Mouse (Mus musculus): ENCODE measurements around the gene Ddc. TPM values are rescaled to one million over a fixed set of nuclear protein-coding genes. Genes with fewer than 3 reads are reported as not detected.

Gene Ddc
- total and polyA plus RNA-seq, 3 experiments: 0.17 to 0.33 TPM; not detected in 1

- no peak overlapping the region for H3K27ac ChIP-seq (ENCODE audit: insufficient read depth, low read depth)
- no peak for DNase-seq (ENCODE audit: extremely low read depth)
- H3K4me1 ChIP-seq (ENCODE audit: control insufficient read depth in 1 of 2, insufficient read depth in 2 of 2): peaks cover 2 to 5% of the 10 kb centered on the region in 2 experiments; a peak in 2 of 4 replicates
- dilution Hi-C loops (cut with MboI; ENCODE audit: extremely low pct_ligation_motif_present, extremely low pct_unique_long_range_greater_than_20kb, low sequenced_read_pairs) (no loop called here), in situ Hi-C loops (cut with MboI; ENCODE audit: low pct_ligation_motif_present, low pct_unique_long_range_greater_than_20kb, low sequenced_read_pairs) (no loop called here)
- TF ChIP-seq NELFE (IDR thresholded peaks at IDR 0.05; ENCODE audit: low read depth, low read length): no peak
- no peak overlapping the region for H3K4me3 ChIP-seq (replicated peaks in 1 of 3; ENCODE audit: low read depth in 2 of 3, low read length in 2 of 3, poor library complexity in 1 of 3)
- no peaks in the 10 kb centered on the region for H3K27me3 ChIP-seq (replicated peaks)
- no peaks in the 10 kb centered on the region for H3K79me2 ChIP-seq (replicated peaks; ENCODE audit: control insufficient read depth, extremely low read depth, insufficient read depth, poor library complexity, severe bottlenecking)
- no peaks in the 10 kb centered on the region for H3K9me3 ChIP-seq (replicated peaks; ENCODE audit: low read length)
- H3K9ac ChIP-seq (ENCODE audit: insufficient read depth, low read depth): no peak overlapping the region
- H3K4me2 ChIP-seq (ENCODE audit: insufficient read depth, low read depth, poor library complexity, severe bottlenecking): no peak overlapping the region
- no peaks in the 10 kb centered on the region for H3K36me3 ChIP-seq (replicated peaks in 1 of 2; ENCODE audit: control insufficient read depth in 1 of 2, insufficient read depth in 1 of 2, low read length in 1 of 2)
Measured at GRCm38 (mm10) chr11:11922106-11922505, 24.2 kb upstream of the Ddc start.

- no peaks in the 10 kb centered on the region for H3K79me2 ChIP-seq (replicated peaks; ENCODE audit: control insufficient read depth, extremely low read depth, insufficient read depth, poor library complexity, severe bottlenecking)
- H3K4me3 ChIP-seq (replicated peaks in 1 of 3; ENCODE audit: low read depth in 2 of 3, low read length in 2 of 3, poor library complexity in 1 of 3): no peak overlapping the region
- no peak for TF ChIP-seq MAZ (IDR thresholded peaks at IDR 0.05; ENCODE audit: low read depth, low read length)
- TF ChIP-seq ZNF384 (IDR thresholded peaks at IDR 0.05; ENCODE audit: low read depth, low read length): no peak
- no peak for TF ChIP-seq BHLHE40 (IDR thresholded peaks at IDR 0.05; ENCODE audit: low read depth, low read length)
- no peak for TF ChIP-seq GABPA (IDR thresholded peaks at IDR 0.05; ENCODE audit: insufficient replicate concordance, low read depth, low read length)
- TF ChIP-seq EP300 (IDR thresholded peaks at IDR 0.05; ENCODE audit: low read length): no peak
- TF ChIP-seq SMC3 (IDR thresholded peaks at IDR 0.05; ENCODE audit: low read depth, low read length): no peak
- TF ChIP-seq ZC3H11A (IDR thresholded peaks at IDR 0.05; ENCODE audit: low read depth, low read length): no peak
- TF ChIP-seq KAT2A (IDR thresholded peaks at IDR 0.05; ENCODE audit: insufficient replicate concordance, low read length): no peak
- no peak for TF ChIP-seq POLR2AphosphoS2 (IDR thresholded peaks at IDR 0.05; ENCODE audit: low read depth, low read length)
- no peak for TF ChIP-seq CHD2 (IDR thresholded peaks at IDR 0.05; ENCODE audit: low read length)
- no peak for TF ChIP-seq E2F4 (IDR thresholded peaks at IDR 0.05; ENCODE audit: insufficient replicate concordance, low read depth, low read length)
- TF ChIP-seq MAX (IDR thresholded peaks at IDR 0.05; ENCODE audit: low read length): no peak
- TF ChIP-seq SIN3A (IDR thresholded peaks at IDR 0.05; ENCODE audit: low read length): no peak
- TF ChIP-seq TBP (conservative IDR thresholded peaks at IDR 0.05; ENCODE audit: low read depth, low read length): no peak
- H3K27ac ChIP-seq (ENCODE audit: insufficient read depth, low read depth): no peak overlapping the region
- dilution Hi-C loops (cut with MboI; ENCODE audit: extremely low pct_ligation_motif_present, extremely low pct_unique_long_range_greater_than_20kb, low sequenced_read_pairs) (no loop called here), in situ Hi-C loops (cut with MboI; ENCODE audit: low pct_ligation_motif_present, low pct_unique_long_range_greater_than_20kb, low sequenced_read_pairs) (no loop called here)
- H3K27me3 ChIP-seq (replicated peaks): no peaks in the 10 kb centered on the region
- H3K9me3 ChIP-seq (replicated peaks; ENCODE audit: low read length): no peaks in the 10 kb centered on the region
- no peaks in the 10 kb centered on the region for H3K36me3 ChIP-seq (replicated peaks in 1 of 2; ENCODE audit: control insufficient read depth in 1 of 2, insufficient read depth in 1 of 2, low read length in 1 of 2)
- peaks cover 8 to 36% of the 10 kb centered on the region in 2 experiments for H3K4me1 ChIP-seq (ENCODE audit: control insufficient read depth in 1 of 2, insufficient read depth in 2 of 2)
- no peak for DNase-seq (ENCODE audit: extremely low read depth)
- H3K9ac ChIP-seq (ENCODE audit: insufficient read depth, low read depth): no peak overlapping the region
- H3K4me2 ChIP-seq (ENCODE audit: insufficient read depth, low read depth, poor library complexity, severe bottlenecking): no peak overlapping the region
Measured at GRCm38 (mm10) chr11:11907703-11908413, 9.9 kb upstream of the Ddc start.

Measured in CH12.LX (cell line).